Mouse (Mus musculus): ENCODE data around the gene Tmem184b. TPM values are rescaled to one million over a fixed set of nuclear protein-coding genes. Genes with fewer than 3 reads are reported as not detected.

Gene Tmem184b
- total RNA-seq, 2 experiments from 2014 or later = 49.6 to 53.4 TPM

DNA sequence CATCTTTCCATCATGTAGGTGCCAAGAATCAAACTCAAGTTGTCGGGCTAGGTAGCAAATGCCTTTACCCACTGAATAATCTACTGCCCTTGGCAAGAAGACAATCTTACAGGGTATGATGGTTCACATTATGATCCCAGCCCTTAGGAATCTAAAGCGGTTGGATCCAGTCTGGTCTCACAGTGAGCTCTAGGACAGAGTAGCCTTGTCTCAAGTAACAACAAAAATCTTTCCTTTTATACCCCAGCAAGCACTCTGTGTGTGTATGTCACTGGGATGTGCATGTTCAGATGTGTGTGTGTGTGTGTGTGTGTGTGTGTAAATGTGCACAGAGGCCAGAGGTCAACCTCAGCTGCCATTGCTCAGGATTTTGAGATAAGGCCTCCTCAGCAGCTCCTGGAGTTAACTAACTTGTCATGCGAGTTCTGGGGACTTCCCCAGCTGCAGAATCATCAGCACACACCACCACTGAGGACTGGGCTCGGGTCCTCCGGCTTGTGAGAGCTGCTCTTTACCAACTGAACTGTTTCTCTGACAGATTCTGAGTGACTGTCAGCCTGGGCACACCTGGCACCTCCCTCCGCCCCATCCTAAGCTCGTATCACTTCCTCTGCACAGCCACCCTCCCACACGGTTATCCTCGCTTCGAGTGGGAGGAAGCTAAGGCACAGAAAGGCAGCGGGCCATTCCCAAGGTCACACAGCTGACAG, 80.9 kb downstream of the Tmem184b start:
- no peak for DNase-seq
- intact Hi-C loops (cut with DNase I) = no loop called here

DNA sequence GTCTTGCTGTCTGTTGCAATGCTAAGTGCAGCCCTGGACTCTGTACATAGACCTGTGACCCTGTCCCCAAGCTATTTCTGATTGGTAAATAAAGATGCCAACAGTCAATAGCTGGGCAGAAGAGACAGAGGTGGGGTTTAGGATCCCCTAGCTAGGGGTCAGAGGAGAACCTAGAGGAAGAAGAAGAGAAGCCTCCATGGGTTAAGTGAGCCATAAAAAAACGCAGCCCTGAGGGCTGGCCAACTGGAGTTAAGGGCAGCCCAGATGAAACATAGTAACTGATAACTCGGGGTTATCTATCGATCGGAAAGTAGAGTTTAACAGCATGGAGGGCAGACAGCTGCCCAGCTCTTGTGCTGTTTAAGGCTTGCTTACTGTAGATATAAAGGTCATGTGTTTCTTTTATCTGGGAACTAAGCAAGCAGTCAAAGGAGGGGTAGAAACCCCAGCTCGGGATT, 81.6 kb downstream of the Tmem184b start:
- intact Hi-C loops (cut with DNase I) = no loop called here

DNA sequence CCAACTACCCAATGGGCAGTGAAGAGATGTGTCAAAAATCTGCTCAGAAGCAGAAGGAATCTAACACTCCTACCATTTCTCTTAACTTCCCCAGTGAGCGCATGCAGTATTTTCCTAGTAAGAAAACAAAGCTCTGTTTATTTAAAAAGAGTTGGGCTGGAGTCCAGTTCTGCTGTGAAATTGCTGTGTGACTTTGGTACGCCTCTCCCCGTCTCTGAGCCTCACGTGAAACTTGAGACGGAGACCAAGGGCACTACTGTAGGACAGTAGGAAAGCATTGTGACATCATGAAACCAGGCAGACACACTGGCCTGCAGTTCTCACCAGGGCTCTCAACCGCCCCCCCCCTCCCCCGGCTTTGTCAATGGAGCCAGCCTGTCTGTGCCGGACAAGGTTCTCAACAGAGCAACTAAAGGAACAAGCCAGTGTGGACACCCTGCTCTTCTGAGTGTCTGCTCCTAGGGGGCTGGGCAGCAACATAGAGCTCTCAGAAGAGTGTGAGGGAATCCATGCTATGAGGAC, 89.5 kb downstream of the Tmem184b start:
- intact Hi-C loops (cut with DNase I) = no loop called here
- DNase-seq = no peak

More for the DNA sequence above, 81.6 kb downstream of the Tmem184b start:
- DNase-seq = no peak

Small RNA genes within 50 kb of the gene (microRNA-seq; reads per million reads assigned to microRNA genes)
- 1.8 reads per million for gene Mir1943

Other genes starting within 250 kb of the Tmem184b start
- gene Sox10, start 238.3 kb downstream of the Tmem184b start, total RNA-seq (2021) = 10 to 100 TPM; 16.5 to 18.1 TPM
- 10 to 100 TPM; 63.3 to 69.7 TPM for gene Pick1, start 174.4 kb downstream of the Tmem184b start, total RNA-seq (2021)
- 1 to 10 TPM; 1.9 to 2.4 TPM for gene Gm49486, start 174.2 kb downstream of the Tmem184b start, total RNA-seq (2021)
- not detected for gene Slc16a8, start 148.8 kb downstream of the Tmem184b start, total RNA-seq (2021)
- 10 to 100 TPM in 1 of 2 experiments, 1 to 10 TPM in 1; 10.0 to 11.3 TPM for gene Baiap2l2, start 118.0 kb downstream of the Tmem184b start, total RNA-seq (2021)
- 10 to 100 TPM; 24.5 to 25.6 TPM for gene Pla2g6, start 75.2 kb downstream of the Tmem184b start, total RNA-seq (2021)
- 1 to 10 TPM; 1.5 to 1.9 TPM for gene Maff, start 56.9 kb downstream of the Tmem184b start, total RNA-seq (2021)
- 100 to 1,000 TPM; 285 to 296 TPM for gene Csnk1e, start 52.0 kb upstream of the Tmem184b start, total RNA-seq (2021)
- 10 to 100 TPM; 29.9 to 39.5 TPM for gene Kcnj4, start 101.7 kb upstream of the Tmem184b start, total RNA-seq (2021)
- under 1 TPM; 0.72 to 0.91 TPM for gene Kdelr3, start 112.8 kb upstream of the Tmem184b start, total RNA-seq (2021)
- 100 to 1,000 TPM; 446 to 452 TPM for gene Ddx17, start 143.2 kb upstream of the Tmem184b start, total RNA-seq (2021)
- 1 to 10 TPM; 1.6 to 2.3 TPM for gene Dmc1, start 201.5 kb upstream of the Tmem184b start, total RNA-seq (2021)

Measured in left cerebral cortex, postnatal 4 days (tissue).